Mouse (Mus musculus) olfactory bulb, adult 2 months (tissue): ENCODE measurements around the gene Cbx8.

Experiments used
- CTCF ChIP-seq: fragments of 200-500 bp; IDR thresholded peaks from 2 replicates; pipeline ENCODE4 v1.5.1; 2012; ENCODE audit warnings: low read depth, mild to moderate bottlenecking, low read length, moderate library complexity; ENCODE audit not compliant: insufficient read depth
- POLR2A ChIP-seq: fragments of 200-500 bp; IDR thresholded peaks from 2 replicates; pipeline ENCODE4 v1.6.1; 2012; ENCODE audit warnings: mild to moderate bottlenecking, low read depth, low read length, moderate library complexity; ENCODE audit not compliant: insufficient read depth

- no peak for TF ChIP-seq POLR2A
- no peak for TF ChIP-seq CTCF
Observed at GRCm38 (mm10) chr11:119072239-119072638, 31.5 kb upstream of the Cbx8 start.
